Mouse (Mus musculus): Measurements from ENCODE around the gene Tor3a.

DNA sequence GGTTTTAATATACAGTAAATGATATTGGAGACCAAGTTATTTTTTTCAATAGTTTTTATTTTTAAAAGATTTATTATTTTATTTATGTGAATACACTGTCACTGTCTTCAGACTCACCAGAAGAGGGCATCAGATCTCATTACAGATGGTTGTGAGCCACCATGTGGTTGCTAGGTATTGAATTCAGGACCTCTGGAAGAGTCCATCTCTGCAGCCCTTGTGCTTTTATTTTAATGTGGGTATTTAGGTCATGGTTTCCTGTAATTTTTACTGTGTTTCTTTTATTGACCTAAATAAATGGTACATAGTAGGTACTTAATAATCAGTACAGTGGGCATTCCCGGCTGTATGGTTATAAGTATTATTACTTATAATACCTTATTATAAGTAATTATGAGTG is 59.4 kb downstream of the Tor3a start:
- TF ChIP-seq CTCF (IDR thresholded peaks at IDR 0.05; ENCODE audit: borderline replicate concordance, control insufficient read depth, extremely low read depth, insufficient read depth, low read length, poor library complexity) (no peak), POLR2A (IDR thresholded peaks at IDR 0.05; ENCODE audit: control insufficient read depth, extremely low read depth, insufficient read depth, low read length, poor library complexity) (no peak)
